Mouse (Mus musculus): Measurements from ENCODE around the gene Esrrg. TPM values are rescaled to one million over a fixed set of nuclear protein-coding genes. Genes with fewer than 3 reads are reported as not detected.

Gene Esrrg
- total and polyA plus RNA-seq, 3 experiments = 0.01 TPM; not detected in 2

DNA sequence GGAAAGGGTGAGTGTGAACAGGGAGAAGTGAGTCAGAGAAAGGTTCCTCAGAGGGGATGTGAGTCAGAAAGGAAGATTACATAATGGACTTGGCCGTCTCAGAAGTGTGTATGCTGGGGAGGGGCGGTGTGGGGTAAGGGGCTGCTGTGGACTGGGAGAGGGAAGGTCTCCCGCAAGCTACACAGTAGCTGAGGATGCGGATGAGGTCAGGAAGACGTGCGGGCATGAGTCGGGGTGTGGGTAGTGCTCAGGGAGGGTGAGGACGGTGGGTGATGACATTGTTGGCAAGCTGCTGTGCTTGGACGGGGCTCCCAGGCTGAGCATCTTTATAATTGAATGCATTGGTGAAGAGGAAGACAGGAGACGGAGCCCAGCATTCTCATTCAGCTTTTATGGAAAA, 192.2 kb downstream of the Esrrg start:
- Histone ChIP-seq H3K9ac (ENCODE audit: control insufficient read depth, low read depth, low read length, poor library complexity, severe bottlenecking) (no peak overlapping the region), H3K27ac (ENCODE audit: control insufficient read depth, low read depth, low read length) (no peak overlapping the region), H3K4me3 (ENCODE audit: control insufficient read depth in 1 of 2, insufficient read depth in 1 of 2, low read depth in 2 of 2, low read length in 2 of 2) (no peak overlapping the region), H3K36me3 (ENCODE audit: control insufficient read depth in 1 of 2, insufficient read depth in 2 of 2, low read length in 2 of 2) (no peaks in the 10 kb centered on the region), H3K27me3 (ENCODE audit: control insufficient read depth in 1 of 2, insufficient read depth in 2 of 2, low read length in 2 of 2) (peaks cover 0 to 1% of the 10 kb centered on the region in 2 experiments; a peak in 1 of 4 replicates), H3K79me2 (ENCODE audit: control insufficient read depth, insufficient read depth, low read length, poor library complexity) (no peaks in the 10 kb centered on the region), H3K9me3 (replicated peaks; ENCODE audit: insufficient read depth, low read length) (no peaks in the 10 kb centered on the region), H3K4me1 (ENCODE audit: control insufficient read depth in 1 of 2, insufficient read depth in 2 of 2, low read length in 2 of 2) (no peaks in the 10 kb centered on the region)
- no peak for DNase-seq (ENCODE audit: low read depth, low spot score)
- TF ChIP-seq POLR2AphosphoS2 (IDR thresholded peaks at IDR 0.05; ENCODE audit: low read length) (no peak), ZNF384 (IDR thresholded peaks at IDR 0.05; ENCODE audit: low read depth, low read length) (no peak), SIN3A (IDR thresholded peaks at IDR 0.05; ENCODE audit: low read length) (no peak), JUND (IDR thresholded peaks at IDR 0.05; ENCODE audit: low read depth, low read length) (no peak), SMC3 (IDR thresholded peaks at IDR 0.05; ENCODE audit: low read depth, low read length) (no peak), ZMIZ1 (IDR thresholded peaks at IDR 0.05; ENCODE audit: low read depth, low read length) (no peak), ZKSCAN1 (IDR thresholded peaks at IDR 0.05; ENCODE audit: low read depth, low read length) (no peak), ETS1 (IDR thresholded peaks at IDR 0.05; ENCODE audit: low read depth, low read length) (no peak), USF2 (IDR thresholded peaks at IDR 0.05; ENCODE audit: borderline replicate concordance in 1 of 2, insufficient read depth in 1 of 2, low read depth in 1 of 2, low read length in 2 of 2) (no peak)

DNA sequence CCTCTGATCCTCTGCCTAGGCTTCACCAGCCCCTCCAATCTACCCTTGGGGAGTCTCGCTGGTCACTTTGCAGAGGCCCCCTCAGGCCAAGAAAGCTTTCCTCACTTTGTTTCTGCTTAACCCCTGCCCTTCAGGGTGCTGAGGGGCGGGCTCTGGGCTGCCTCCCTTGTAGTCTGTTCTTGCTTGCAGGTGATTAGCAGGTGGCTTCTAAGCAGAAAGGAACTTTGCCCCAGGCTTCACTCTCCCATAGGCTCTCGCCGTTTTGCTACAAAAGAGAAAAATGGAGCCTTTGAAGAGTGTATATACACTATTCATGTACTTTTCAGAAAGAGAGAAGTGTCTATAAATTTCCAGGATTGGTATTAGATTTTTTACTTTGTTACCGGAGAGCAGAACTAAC, 195.0 kb downstream of the Esrrg start:
- H3K27me3 ChIP-seq (ENCODE audit: control insufficient read depth in 1 of 2, insufficient read depth in 2 of 2, low read length in 2 of 2) = peaks cover 0 to 1% of the 10 kb centered on the region in 2 experiments; a peak in 1 of 4 replicates
- no peak for DNase-seq (ENCODE audit: low read depth, low spot score)
- no peaks in the 10 kb centered on the region for H3K79me2 ChIP-seq (ENCODE audit: control insufficient read depth, insufficient read depth, low read length, poor library complexity)
- no peak overlapping the region for H3K27ac ChIP-seq (ENCODE audit: control insufficient read depth, low read depth, low read length)
- TF ChIP-seq ZMIZ1 (IDR thresholded peaks at IDR 0.05; ENCODE audit: low read depth, low read length) (no peak), MAZ (IDR thresholded peaks at IDR 0.05; ENCODE audit: low read depth, low read length) (no peak), EP300 (IDR thresholded peaks at IDR 0.05; ENCODE audit: low read depth in 1 of 2, low read length in 2 of 2) (no peak), MAX (IDR thresholded peaks at IDR 0.05; ENCODE audit: low read length) (no peak), JUND (IDR thresholded peaks at IDR 0.05; ENCODE audit: low read depth, low read length) (no peak), TBP (IDR thresholded peaks at IDR 0.05; ENCODE audit: low read depth, low read length) (no peak)
- H3K9me3 ChIP-seq (replicated peaks; ENCODE audit: insufficient read depth, low read length) = no peaks in the 10 kb centered on the region
- H3K9ac ChIP-seq (ENCODE audit: control insufficient read depth, low read depth, low read length, poor library complexity, severe bottlenecking) = no peak overlapping the region
- no peaks in the 10 kb centered on the region for H3K4me1 ChIP-seq (ENCODE audit: control insufficient read depth in 1 of 2, insufficient read depth in 2 of 2, low read length in 2 of 2)
- H3K36me3 ChIP-seq (ENCODE audit: control insufficient read depth in 1 of 2, insufficient read depth in 2 of 2, low read length in 2 of 2) = no peaks in the 10 kb centered on the region
- no peak overlapping the region for H3K4me3 ChIP-seq (ENCODE audit: control insufficient read depth in 1 of 2, insufficient read depth in 1 of 2, low read depth in 2 of 2, low read length in 2 of 2)

DNA sequence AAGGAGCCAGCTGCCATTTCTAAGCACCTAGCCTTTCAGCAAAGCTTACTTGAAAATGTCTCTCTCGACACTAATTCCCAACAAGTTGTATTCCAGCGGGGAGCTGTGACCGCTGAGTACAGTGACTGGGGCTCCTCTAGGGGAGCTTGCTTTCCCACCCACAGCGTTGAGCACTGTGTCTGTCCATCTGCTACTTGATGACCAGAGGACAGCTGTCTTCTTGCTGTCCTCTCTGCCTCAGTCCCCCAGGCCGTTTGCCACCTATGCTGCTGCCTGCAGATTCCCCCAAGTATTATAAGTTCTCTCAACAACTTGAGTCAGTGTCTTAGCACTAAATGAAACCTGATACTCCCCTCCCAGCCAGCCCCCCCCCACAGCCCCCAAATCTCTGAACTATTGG, 195.4 kb downstream of the Esrrg start:
- H3K9ac ChIP-seq (ENCODE audit: control insufficient read depth, low read depth, low read length, poor library complexity, severe bottlenecking) = no peak overlapping the region
- H3K9me3 ChIP-seq (replicated peaks; ENCODE audit: insufficient read depth, low read length) = no peaks in the 10 kb centered on the region
- H3K27ac ChIP-seq (ENCODE audit: control insufficient read depth, low read depth, low read length) = no peak overlapping the region
- H3K4me3 ChIP-seq (ENCODE audit: control insufficient read depth in 1 of 2, insufficient read depth in 1 of 2, low read depth in 2 of 2, low read length in 2 of 2) = no peak overlapping the region
- H3K79me2 ChIP-seq (ENCODE audit: control insufficient read depth, insufficient read depth, low read length, poor library complexity) = no peaks in the 10 kb centered on the region
- no peak for DNase-seq (ENCODE audit: low read depth, low spot score)
- peaks cover 0 to 1% of the 10 kb centered on the region in 2 experiments; a peak in 1 of 4 replicates for H3K27me3 ChIP-seq (ENCODE audit: control insufficient read depth in 1 of 2, insufficient read depth in 2 of 2, low read length in 2 of 2)
- H3K4me1 ChIP-seq (ENCODE audit: control insufficient read depth in 1 of 2, insufficient read depth in 2 of 2, low read length in 2 of 2) = no peaks in the 10 kb centered on the region
- no peaks in the 10 kb centered on the region for H3K36me3 ChIP-seq (ENCODE audit: control insufficient read depth in 1 of 2, insufficient read depth in 2 of 2, low read length in 2 of 2)
- no peak for TF ChIP-seq MXI1 (IDR thresholded peaks at IDR 0.05; ENCODE audit: low read depth, low read length)
- no peak for TF ChIP-seq ZKSCAN1 (IDR thresholded peaks at IDR 0.05; ENCODE audit: low read depth, low read length)
- no peak for TF ChIP-seq USF1 (IDR thresholded peaks at IDR 0.05; ENCODE audit: low read depth, low read length)
- no peak for TF ChIP-seq GABPA (IDR thresholded peaks at IDR 0.05; ENCODE audit: low read depth, low read length)
- no peak for TF ChIP-seq CTCF (IDR thresholded peaks at IDR 0.05 in 2 of 3, conservative IDR thresholded peaks at IDR 0.05 in 1 of 3; ENCODE audit: control insufficient read depth in 1 of 3, insufficient read depth in 1 of 3, low read depth in 2 of 3, low read length in 3 of 3, poor library complexity in 1 of 3, severe bottlenecking in 1 of 3)
- no peak for TF ChIP-seq ZMIZ1 (IDR thresholded peaks at IDR 0.05; ENCODE audit: low read depth, low read length)
- TF ChIP-seq ELF1 (IDR thresholded peaks at IDR 0.05; ENCODE audit: low read depth, low read length) = no peak
- TF ChIP-seq MYB (IDR thresholded peaks at IDR 0.05; ENCODE audit: low read depth, low read length) = no peak
- TF ChIP-seq BHLHE40 (IDR thresholded peaks at IDR 0.05; ENCODE audit: borderline replicate concordance, low read depth, low read length) = no peak
- TF ChIP-seq CHD1 (IDR thresholded peaks at IDR 0.05; ENCODE audit: low read depth, low read length) = no peak
- TF ChIP-seq POLR2AphosphoS2 (IDR thresholded peaks at IDR 0.05; ENCODE audit: low read length) = no peak
- no peak for TF ChIP-seq POLR2AphosphoS5 (IDR thresholded peaks at IDR 0.05; ENCODE audit: borderline replicate concordance, low read depth, low read length)
- no peak for TF ChIP-seq KAT2A (conservative IDR thresholded peaks at IDR 0.05; ENCODE audit: low read depth, low read length)
- no peak for TF ChIP-seq HCFC1 (IDR thresholded peaks at IDR 0.05; ENCODE audit: low read depth, low read length)
- TF ChIP-seq RCOR1 (IDR thresholded peaks at IDR 0.05; ENCODE audit: low read depth, low read length) = no peak
- no peak for TF ChIP-seq MYC (IDR thresholded peaks at IDR 0.05; ENCODE audit: low read depth, low read length)
